Mouse (Mus musculus): ENCODE results near the gene Golph3.

The Golph3 gene

DNA sequence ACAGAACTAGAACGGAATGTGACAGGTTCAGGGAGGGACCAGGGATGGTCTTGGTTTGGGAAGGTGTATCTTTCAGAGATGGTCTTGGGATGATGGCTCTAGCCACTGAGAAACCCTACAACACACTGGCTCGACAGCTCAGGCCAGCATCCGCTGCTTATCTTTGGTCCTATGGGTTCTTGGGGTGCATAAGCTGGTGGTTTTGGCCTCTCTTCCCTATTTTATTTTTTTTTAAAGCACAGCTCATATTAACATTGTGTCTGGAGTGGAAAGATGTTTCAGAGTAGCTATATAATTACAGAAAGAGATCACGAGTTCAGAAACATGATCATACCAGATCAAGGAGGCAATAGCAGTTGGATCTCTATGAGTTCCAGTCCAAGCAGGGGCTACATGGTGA is 42.8 kb downstream of the Golph3 start:
- POLR2A ChIA-PET, result interaction anchor here in 2 of 4 experiments (1.1 to 2.2 kb wide), 4 partner anchors 9 to 160 kb away, joined by 3 to 7 read pairs (median 4); partner anchors contain the start of gene Mtmr12 (in 1 of the 2)

GRCm38 (mm10) chr15:12365416-12366071 is 44.3 kb downstream of the Golph3 start:
- ChIA-PET POLR2A (interaction anchor here in 1 of 4 experiments (0.6 kb wide), 1 partner anchor 147 kb away, joined by 3 read pairs; no protein-coding TSS in a partner anchor), CTCF (no interaction called here)

More for the DNA sequence above, 42.8 kb downstream of the Golph3 start:
- CTCF ChIA-PET, result interaction anchor here in 2 of 4 experiments (0.7 to 1.6 kb wide), 4 partner anchors 11 to 239 kb away, joined by 3 to 7 read pairs (median 3); no protein-coding TSS in a partner anchor

GRCm38 (mm10) chr15:12366072-12366469 is 44.8 kb downstream of the Golph3 start:
- ChIA-PET POLR2A (interaction anchor here in 2 of 4 experiments (0.6 kb wide), 2 partner anchors 93 to 146 kb away, joined by 3 read pairs; no protein-coding TSS in a partner anchor), CTCF (interaction anchor here in 1 of 4 experiments (1.5 kb wide), 1 partner anchor 10 kb away, joined by 6 read pairs; no protein-coding TSS in a partner anchor)

DNA sequence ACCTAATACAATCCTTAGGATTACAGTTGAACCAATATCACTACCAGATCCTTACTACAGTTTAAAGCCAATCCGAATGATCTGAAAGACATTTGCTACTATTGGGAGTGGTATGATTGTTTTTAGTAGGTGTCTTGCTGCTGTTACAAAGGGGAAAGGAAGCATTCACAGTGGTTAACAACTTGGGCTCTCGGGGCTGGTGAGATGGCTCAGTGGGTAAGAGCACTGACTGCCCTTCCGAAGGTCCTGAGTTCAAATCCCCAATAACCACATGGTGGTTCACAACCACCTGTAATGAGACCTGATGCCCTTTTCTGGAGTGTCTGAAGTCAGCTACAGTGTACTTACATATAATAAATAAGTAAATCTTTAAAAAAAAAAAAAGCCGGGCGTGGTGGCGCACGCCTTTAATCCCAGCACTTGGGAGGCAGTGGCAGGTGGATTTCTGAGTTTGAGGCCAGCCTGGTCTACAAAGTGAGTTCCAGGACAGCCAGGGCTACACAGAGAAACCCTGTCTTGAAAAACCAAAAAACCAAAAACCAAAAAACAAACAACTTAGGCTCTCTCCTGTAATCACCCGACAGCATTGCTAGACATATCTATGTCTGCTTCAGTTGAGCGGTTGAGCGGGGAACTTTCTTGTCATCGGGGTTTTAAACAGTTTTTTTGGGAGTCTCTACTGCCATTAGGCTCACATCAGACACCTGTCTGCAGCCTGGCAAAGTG is 45.5 kb downstream of the Golph3 start:
- POLR2A ChIA-PET, result interaction anchor here in 3 of 4 experiments (0.6 to 1.5 kb wide), 3 partner anchors 14 to 170 kb away, joined by 3 to 4 read pairs (median 3); no protein-coding TSS in a partner anchor
- CTCF ChIA-PET, result interaction anchor here in 1 of 4 experiments (1.5 kb wide), 1 partner anchor 9 kb away, joined by 6 read pairs; no protein-coding TSS in a partner anchor

GRCm38 (mm10) chr15:12367306-12368080 is 46.2 kb downstream of the Golph3 start:
- CTCF ChIA-PET, result interaction anchor here in 2 of 4 experiments (0.6 to 1.5 kb wide), 6 partner anchors 8 to 374 kb away, joined by 3 to 6 read pairs (median 3); no protein-coding TSS in a partner anchor

DNA sequence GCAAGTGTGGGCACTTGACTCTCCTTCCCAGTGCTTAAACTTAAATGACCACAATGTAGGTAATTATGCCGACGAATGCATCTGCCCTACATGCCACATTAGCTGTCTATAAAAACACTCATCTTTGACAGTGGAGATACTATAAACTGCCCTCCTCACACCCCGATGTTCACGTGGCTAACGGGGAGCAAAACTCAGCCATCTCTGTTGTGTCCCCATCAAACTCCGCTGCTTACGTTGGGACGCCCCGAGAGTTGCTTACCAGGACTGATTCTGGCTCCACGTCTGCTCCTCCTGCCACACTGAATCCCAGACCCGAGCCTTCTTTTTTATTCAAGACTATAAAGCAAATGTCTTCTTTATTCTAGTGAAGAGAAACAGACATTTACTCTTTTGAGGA is 47.1 kb downstream of the Golph3 start:
- CTCF ChIA-PET, result interaction anchor here in 3 of 4 experiments (0.6 to 1.3 kb wide), 7 partner anchors 8 to 375 kb away, joined by 3 to 4 read pairs (median 3); no protein-coding TSS in a partner anchor
- POLR2A ChIA-PET, result interaction anchor here in 3 of 4 experiments (1.1 to 1.4 kb wide), 5 partner anchors 20 to 331 kb away, joined by 3 to 5 read pairs (median 4); no protein-coding TSS in a partner anchor

More at GRCm38 (mm10) chr15:12367306-12368080, 46.2 kb downstream of the Golph3 start:
- POLR2A ChIA-PET, result interaction anchor here in 3 of 4 experiments (0.8 to 1.5 kb wide), 6 partner anchors 13 to 330 kb away, joined by 3 to 5 read pairs (median 4); no protein-coding TSS in a partner anchor

DNA sequence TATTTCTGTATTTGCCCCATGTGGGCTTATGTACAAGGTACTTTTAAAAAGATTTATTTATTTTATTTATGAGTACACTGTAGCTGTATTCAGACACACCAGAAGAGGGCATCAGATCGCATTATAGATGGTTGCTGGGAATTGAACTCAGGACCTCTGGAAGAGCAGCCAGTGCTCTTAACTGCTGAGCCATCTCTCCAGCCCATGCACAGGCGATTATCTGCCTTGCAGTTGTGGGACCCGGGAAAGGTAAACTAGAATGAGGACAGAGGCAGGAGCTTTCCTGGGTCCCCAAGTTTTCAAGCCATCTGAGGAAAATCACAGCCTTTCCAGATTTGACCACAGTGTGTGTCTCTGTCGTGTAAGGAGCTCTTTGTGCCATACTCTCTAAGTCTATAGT is 47.6 kb downstream of the Golph3 start:
- ChIA-PET POLR2A (interaction anchor here in 3 of 4 experiments (0.9 to 1.4 kb wide), 5 partner anchors 48 to 172 kb away, joined by 3 to 4 read pairs (median 3); partner anchors contain the start of genes 1810049J17Rik (in 1 of the 3) and Golph3 (in 1 of the 3)), CTCF (interaction anchor here in 2 of 4 experiments (0.8 to 1.3 kb wide), 4 partner anchors 8 to 217 kb away, joined by 3 to 4 read pairs (median 3); no protein-coding TSS in a partner anchor)

DNA sequence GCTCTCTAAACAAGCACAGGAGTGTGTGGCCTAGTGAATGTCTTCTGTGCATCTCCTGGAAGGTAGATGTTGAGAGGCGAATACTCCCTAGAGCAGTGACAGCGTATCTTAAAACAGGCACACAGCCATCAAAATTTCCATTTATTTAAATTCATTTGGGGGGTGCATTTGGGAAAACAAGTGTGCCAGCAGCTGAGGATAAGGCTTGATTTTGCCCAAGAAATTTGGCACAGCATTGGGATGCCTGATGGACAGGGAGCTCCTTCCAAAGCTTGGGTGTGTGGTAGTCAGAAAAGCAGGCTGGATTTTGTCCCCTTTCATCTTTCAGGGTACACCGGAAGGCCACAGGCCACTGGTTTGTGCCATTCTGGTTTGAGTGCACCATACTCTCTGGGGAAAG is 48.8 kb downstream of the Golph3 start:
- ChIA-PET CTCF (interaction anchor here (0.6 to 2.1 kb wide), 18 partner anchors 8 to 1542 kb away, joined by 3 to 12 read pairs (median 4); partner anchors contain the start of gene Pdzd2 (in 1 of the 4)), POLR2A (interaction anchor here in 3 of 4 experiments (0.6 to 1.7 kb wide), 6 partner anchors 9 to 208 kb away, joined by 3 to 7 read pairs (median 4); partner anchors contain the start of genes 1810049J17Rik (in 1 of the 3) and Golph3 (in 1 of the 3))

- ChIA-PET POLR2A (interaction anchor here in 3 of 4 experiments (0.6 to 1.7 kb wide), 10 partner anchors 10 to 391 kb away, joined by 3 to 7 read pairs (median 4); no protein-coding TSS in a partner anchor), CTCF (interaction anchor here (0.5 to 2.7 kb wide), 44 partner anchors 9 to 432 kb away, joined by 3 to 19 read pairs (median 4); partner anchors contain the start of gene Pdzd2 (in 2 of the 4))
These were observed 49.9 kb downstream of the Golph3 start for GRCm38 (mm10) chr15:12371183-12371582.

DNA sequence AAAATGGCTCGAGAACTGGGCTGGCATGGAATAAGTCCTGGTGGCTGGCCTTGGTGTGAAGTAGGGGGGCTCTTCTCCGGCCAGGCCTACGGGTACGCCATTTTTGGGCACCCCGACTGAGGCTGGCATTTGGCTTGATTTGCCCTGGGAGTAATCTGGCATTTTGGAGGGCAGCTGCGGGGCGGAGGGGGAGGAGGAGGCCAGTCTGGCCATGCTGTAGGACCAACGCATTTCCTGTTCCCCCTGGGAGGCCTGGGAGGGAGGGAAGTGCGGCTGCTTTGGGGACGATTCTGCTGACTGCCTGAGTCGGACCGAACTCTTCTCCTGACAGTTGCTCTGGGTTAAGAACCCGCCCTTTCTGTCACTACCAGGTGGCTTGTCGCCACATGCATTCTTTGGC is 52.2 kb downstream of the Golph3 start:
- CTCF ChIA-PET, result interaction anchor here in 3 of 4 experiments (0.6 to 2.7 kb wide), 7 partner anchors 10 to 389 kb away, joined by 3 to 13 read pairs (median 6); no protein-coding TSS in a partner anchor
- POLR2A ChIA-PET, result interaction anchor here in 2 of 4 experiments (1.0 to 2.1 kb wide), 4 partner anchors 13 to 204 kb away, joined by 3 to 4 read pairs (median 4); no protein-coding TSS in a partner anchor

GRCm38 (mm10) chr15:12373918-12374317 is 52.7 kb downstream of the Golph3 start:
- CTCF ChIA-PET, result interaction anchor here in 2 of 4 experiments (0.6 to 2.1 kb wide), 3 partner anchors 203 to 389 kb away, joined by 6 to 12 read pairs (median 7); no protein-coding TSS in a partner anchor
- POLR2A ChIA-PET, result interaction anchor here in 1 of 4 experiments (1.0 to 2.1 kb wide), 2 partner anchors 76 to 203 kb away, joined by 3 to 4 read pairs; no protein-coding TSS in a partner anchor

- CTCF ChIA-PET, result interaction anchor here (0.5 to 2.0 kb wide), 39 partner anchors 8 to 423 kb away, joined by 3 to 15 read pairs (median 3); partner anchors contain the start of gene Pdzd2 (in 1 of the 4)
- POLR2A ChIA-PET, result interaction anchor here in 3 of 4 experiments (0.5 to 2.1 kb wide), 15 partner anchors 11 to 1652 kb away, joined by 3 to 9 read pairs (median 3); partner anchors contain the start of gene Golph3 (in 2 of the 3)
These were observed 53.7 kb downstream of the Golph3 start for GRCm38 (mm10) chr15:12374916-12375315.

DNA sequence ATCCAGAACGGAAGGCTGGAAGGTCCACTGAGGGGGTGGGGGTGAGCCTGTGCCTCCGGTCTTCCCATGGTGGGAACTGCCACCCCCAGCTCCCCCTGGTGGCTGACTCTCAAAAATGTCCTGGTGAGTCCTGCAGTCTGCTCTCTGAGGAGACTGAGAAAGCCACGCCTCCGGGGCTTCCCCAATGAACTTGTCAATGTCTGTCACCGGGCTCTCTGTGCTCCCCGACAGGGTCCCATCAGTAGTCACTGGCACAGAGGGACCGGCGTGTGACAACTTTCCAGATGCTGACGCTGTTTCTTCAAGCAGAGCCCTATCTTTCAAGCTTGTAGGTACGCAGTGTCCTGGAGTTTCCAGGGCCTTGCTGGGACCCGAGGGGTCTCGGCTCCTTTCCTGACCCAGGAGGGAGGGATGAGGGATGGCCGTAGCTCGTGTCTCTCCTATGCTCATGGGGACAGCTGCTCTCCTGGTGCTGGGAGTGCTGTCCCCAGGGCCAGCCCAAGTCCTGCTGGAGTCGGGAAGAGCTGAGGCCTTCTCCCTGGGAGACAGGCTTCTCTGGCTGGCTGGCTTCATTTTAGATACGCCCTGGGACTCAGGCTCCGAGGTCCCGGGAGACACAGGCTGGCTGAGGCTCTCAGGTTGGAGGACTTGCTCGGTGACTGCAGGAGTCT is 54.5 kb downstream of the Golph3 start:
- POLR2A ChIA-PET, result interaction anchor here (0.5 to 2.1 kb wide), 17 partner anchors 12 to 1653 kb away, joined by 3 to 9 read pairs (median 4); partner anchors contain the start of genes Golph3 (in 2 of the 4) and Sub1 (in 1 of the 4)

DNA sequence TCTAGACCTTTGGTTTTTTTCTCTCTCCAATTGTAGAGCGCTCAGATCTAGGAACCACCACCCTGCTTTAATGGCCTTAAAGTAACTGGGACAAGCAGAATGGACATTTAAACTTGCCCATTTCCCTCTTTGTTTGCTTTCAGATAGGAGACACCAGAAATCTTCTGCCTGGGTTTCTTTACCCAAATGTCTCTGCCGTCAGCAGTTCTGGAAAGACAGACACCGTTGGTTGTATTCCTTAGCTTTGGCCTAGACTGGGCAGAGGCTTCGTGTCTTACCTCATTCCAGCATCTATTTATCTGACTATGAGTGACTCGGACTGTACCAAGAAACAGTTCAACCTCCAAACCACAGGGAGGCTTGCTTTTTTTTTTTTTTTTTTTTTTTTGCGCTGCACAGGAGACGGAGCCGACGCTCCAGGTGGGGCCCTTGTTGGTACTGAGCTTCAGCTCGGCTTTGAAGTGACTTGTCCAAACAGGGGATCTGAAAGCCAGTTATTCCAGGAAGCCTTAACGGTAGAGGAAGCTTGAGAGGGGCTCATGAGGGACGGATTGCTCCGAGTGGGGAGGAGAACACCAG is 55.3 kb downstream of the Golph3 start:
- ChIA-PET POLR2A (interaction anchor here in 3 of 4 experiments (0.6 to 2.1 kb wide), 7 partner anchors 48 to 510 kb away, joined by 3 to 9 read pairs (median 5); no protein-coding TSS in a partner anchor), CTCF (interaction anchor here in 3 of 4 experiments (0.6 to 2.0 kb wide), 11 partner anchors 10 to 318 kb away, joined by 3 to 15 read pairs (median 6); no protein-coding TSS in a partner anchor)

More for the DNA sequence above, 54.5 kb downstream of the Golph3 start:
- CTCF ChIA-PET, result interaction anchor here (0.5 to 2.0 kb wide), 40 partner anchors 9 to 423 kb away, joined by 3 to 15 read pairs (median 3); partner anchors contain the start of gene Pdzd2 (in 1 of the 4)

- CTCF ChIA-PET, result interaction anchor here in 1 of 4 experiments (0.6 kb wide), 1 partner anchor 195 kb away, joined by 3 read pairs; no protein-coding TSS in a partner anchor
- POLR2A ChIA-PET, result interaction anchor here in 1 of 4 experiments (1.1 kb wide), 2 partner anchors 57 to 110 kb away, joined by 3 read pairs; partner anchors contain the start of gene Golph3
These were observed 56.5 kb downstream of the Golph3 start for GRCm38 (mm10) chr15:12377800-12378199.

All from embryonic stem cell, embryonic (primary cell).